Mouse (Mus musculus) inflammation-experienced regulatory T-cells, adult 6 months (primary cell): ENCODE measurements around the gene Il12rb1. TPM values are rescaled to one million over a fixed set of nuclear protein-coding genes. Genes with fewer than 3 reads are reported as not detected.

ENCODE experiments used
- ATAC-seq: one replicate; pipeline ENCODE4 v1.8.0; 2017
- polyA plus RNA-seq, 3 experiments: library from polyadenylated mRNA; unstranded; fragments of 100-300 nt; shearing (Covaris generic); gene quantifications; one replicate each; pipeline ENCODE4 v1.2.1; 2017

The Il12rb1 gene
- polyA plus RNA-seq, 3 experiments from 2014 or later, result 13.8 to 38.5 (median 18.3) TPM

DNA sequence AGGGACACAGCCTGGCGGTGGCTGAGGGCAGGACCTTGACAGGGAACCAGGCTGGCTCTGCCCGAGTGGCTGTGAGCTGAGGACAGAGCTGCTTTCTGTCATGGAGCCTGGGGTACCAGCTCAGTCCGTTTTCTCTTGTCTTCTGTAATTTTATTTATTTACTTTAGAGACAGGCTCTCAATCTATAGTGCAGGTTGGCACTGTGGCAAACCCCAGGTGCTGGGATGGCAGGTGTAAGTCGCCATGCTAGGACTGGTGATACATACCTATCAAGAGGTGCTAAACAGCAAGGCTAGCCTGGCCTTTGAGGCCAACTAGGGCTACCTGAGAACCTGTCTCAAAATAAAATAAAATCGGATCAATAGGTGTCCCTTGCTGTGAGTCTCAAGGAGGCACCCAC lies 47.8 kb downstream of the Il12rb1 start:
- ATAC-seq, result no peak

DNA sequence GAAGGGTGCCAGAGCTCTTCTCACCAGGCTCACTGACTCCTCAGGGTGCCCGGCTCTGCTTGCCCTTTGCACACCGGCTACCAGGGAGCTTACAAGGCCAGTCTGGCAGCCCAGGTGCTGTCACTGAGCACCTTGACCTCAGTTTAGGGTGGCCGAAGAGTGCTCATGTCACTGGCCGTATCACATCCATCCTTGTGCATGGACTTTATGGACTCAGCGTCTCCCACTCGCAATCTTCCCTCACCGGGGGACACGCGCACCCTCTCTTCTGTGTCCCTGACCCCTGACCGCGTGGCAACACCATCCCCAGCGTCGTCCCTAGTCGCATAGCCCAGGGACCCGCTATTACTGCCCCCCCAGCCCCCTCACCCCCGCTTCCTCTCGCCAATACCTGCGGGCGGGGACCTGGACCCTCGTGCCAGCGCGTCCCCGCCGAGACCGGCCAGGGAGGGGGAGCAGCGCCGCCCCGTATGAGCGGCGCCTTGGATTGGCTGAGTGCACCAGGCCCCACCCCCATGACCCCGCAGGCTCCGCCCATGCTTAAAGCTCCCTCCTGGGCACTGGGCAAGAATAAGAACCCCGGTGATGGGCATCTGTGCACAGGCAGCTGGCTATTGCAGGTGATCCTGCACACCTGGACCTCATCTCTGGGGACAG lies 48.4 kb downstream of the Il12rb1 start:
- no peak for ATAC-seq

DNA sequence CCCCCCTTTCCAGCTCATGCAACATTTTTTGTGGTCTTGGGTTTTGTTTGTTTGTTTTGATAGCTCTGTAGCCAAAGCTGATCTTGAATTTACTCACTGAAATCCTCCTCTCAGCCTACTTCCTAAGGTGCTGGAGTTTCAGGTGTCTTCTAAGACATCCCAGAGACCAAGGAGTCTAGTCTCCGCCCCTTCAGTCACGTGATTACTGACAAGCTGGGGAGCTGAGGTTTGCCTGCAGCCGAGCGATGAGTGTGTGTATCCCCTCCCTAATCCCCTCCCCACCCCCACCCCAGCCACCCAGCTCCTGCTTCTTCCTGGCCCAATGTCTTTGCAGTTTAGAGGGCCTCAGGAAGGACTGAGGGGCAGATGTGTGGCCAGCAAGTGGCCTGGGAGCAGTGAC lies 49.3 kb downstream of the Il12rb1 start:
- no peak for ATAC-seq

DNA sequence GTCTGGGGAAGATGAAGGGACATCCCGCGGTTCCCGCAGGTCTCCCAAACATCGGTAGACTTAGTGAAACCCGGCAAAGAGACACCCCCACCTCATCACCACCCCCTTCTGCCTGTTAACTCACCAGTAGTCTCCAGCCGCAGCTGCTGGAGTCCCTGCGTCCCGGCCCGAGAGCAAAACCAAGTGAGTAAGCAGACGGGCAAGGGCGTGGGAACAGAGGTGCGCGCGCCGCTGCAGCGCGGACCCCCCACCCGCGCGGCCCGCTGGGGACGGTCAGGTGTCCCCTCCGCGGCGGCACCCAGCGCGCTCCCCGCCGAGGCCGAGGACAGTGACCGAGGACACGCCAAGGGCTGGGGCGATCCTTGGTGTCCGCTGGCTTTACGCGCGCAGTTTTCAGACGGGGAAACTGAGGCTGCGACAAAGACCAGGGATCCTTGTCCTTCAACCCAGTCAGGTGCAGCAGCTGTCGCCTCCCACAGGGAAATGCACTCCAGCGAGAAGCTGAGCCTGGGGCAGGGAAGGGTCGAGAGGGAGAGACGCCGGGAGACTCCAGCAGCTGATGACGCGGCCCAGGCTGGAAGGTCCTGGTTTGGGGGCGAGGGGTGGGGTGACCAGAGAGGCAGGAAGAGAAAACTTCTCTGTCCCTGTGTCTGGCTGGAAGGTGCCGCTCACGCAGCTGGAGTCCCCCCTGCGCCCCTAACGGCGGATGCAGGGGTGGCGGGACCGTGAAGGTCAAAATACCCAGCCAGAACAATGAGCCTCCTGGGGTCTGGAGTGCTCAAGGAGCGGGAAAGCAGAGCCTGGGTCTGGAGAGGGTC lies 54.8 kb downstream of the Il12rb1 start, which contains the start of gene Kcnn1:
Gene Kcnn1 (minus strand): TSS at position 435 of the 818 bp plus-strand sequence.
- no peak for ATAC-seq

DNA sequence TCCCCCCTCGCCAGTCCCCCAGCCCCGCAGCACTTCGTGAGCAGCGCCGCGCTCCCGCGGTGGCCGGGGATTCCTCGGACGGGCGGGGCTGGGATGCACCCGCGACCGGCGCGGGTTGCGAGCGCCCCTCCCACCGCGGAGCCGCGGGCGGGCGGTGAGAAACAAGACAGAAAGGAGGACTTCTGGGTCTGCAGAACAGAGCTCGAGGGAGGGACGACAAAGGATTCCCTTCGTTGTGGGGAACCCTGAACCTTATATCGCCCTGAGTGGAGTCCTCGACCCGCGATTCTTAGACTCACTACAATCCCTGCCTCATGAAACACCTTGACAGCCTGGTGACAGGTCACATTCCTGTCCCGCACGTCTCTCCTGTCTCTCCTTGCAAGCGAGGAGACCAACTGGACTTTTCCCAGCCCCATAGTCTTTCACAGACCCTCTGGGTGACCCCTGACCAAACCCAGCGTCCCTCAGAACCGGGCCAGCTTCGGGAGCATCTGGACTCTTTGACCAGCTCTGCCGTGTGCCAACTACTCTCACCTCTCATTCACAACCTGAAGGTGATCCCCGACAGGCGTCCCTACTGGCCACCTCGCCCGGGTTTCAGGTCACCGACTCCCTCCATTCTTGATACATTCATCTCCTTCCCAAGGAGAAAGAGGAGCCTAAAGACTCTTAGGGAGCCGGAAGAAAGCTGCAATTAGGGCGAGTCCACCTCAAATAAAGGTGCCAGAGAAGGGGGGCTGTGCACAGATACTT lies 55.9 kb downstream of the Il12rb1 start:
- ATAC-seq, result no peak

DNA sequence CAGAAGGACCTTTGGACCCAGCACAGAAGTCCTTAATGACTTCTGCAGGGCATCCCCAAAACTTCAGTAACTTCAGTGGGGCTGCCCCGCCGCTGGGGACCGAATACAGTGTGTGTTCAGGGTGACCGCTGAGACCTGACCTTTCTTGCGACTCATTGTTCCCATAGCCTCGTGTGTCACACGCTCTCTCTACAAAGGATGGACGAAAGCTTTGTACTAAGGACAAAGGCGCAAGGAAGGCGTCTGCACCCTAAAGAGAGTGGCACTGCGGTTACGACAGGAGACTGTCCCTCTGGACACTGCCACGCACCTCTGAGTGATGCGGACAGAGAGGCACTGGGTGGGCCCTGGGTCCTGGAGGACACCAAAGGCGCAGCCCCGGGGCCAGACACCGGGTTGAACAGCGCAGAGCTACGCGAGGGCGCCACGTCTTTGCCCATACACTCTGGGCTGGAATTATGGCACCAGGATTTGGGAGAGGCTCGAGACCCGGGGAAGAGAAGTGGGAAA lies 56.5 kb downstream of the Il12rb1 start:
- no peak for ATAC-seq

DNA sequence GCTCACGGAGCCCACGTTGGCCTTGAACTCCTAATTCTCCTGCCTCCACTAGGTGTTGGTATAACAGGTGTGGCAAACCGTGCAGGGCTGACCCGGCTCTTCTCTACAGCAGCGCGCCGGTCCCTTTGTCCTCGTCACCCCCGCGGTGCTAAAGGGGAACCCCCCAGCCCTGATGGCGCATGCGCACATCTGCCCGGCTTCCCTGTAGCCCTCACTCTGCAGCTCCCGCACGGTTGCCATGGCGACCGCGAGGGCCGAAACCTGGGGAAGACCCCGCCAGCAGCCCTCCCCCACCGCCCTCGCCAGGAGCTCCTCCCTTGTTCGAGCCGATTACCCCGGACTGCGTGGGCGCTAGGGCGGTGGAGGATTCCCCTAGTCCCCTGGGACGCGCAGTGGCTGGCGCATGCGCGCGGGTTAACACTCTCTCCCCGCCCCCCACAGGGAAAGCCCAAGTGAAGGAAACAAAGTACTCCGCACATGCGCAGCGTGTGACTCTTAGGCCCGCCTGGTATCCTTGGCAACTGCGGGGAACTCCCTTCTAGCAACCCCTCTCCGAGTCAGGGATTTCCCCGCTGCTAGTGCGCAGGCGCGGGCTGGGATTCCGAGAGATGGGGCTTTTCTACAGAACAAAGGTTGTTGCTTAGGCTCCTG lies 57.2 kb downstream of the Il12rb1 start:
- ATAC-seq, result peak; percentile 87

DNA sequence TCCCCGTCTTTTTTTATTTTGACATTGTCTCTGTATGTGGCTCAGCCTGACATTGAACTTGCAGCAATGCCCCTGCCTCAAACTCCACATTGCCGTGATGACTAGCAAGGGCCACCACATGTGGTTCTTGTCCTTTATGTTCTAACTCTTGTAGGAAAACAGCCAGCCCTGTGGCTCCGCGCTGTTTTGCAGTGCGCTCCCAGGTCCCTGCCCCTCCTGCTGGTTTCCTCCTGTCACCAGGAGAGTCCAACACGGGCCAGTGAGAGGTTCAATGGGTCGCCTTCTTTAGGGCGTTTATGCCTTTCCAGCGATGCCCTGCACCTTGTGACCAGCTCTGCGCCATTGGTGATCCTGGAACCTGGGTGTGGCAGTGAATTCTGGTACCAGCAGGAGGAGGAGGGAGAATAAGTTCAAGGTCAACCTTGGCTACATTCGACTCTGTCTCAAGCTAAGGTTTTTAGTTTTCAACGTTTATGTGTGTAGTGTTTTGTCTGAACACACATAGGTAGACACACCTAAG lies 57.8 kb downstream of the Il12rb1 start:
- no peak for ATAC-seq

DNA sequence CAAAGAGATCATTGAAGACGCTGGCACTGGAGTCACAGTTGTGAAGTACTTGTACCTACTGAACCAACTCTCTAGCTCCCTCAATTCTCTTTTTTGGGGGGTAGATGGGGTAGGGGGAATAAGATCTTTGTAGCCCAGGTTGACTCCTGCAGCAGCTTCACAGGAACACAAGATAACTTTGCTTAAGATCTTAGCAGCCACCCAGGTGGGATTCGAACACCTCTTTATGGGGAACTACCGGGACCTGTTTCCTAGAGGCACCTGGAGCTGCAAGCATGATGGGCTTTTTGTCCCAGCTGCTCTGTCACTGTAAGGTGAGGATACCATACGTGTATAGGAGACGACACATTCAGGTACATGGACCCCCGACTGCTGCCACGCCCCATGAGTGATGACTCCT lies 58.3 kb downstream of the Il12rb1 start:
- no peak for ATAC-seq

DNA sequence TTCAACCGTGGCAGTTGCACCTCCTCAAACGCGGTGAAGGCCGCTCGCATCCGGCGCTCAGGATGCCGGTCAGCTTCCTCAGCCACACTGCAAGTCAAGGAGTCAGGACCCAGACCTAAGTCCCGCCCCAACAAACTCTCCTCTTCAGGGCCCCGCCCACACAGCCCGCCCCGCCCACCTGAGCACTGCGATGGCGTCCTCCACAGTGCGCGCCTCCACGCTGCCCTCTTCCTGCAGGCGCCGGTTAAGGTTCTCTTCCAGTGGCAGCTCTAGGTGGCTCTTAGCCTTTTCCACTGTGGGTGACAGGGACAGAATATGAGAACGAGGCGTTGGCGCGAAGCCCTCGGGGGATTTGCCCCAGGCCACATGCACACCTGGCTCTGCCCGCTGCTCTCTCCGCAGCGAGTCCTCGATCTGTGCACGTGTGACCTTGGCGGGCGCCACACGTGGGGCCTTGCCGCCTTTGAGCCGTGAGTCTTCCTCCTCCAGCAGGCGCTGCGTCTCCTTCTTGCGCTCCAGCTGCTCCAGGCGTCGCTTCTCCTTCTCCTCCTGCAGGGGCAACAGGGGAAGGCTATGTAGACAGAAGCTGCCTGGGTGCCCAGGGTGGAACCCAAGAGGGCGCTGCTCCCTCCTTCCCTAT lies 60.4 kb downstream of the Il12rb1 start:
- ATAC-seq, result no peak

DNA sequence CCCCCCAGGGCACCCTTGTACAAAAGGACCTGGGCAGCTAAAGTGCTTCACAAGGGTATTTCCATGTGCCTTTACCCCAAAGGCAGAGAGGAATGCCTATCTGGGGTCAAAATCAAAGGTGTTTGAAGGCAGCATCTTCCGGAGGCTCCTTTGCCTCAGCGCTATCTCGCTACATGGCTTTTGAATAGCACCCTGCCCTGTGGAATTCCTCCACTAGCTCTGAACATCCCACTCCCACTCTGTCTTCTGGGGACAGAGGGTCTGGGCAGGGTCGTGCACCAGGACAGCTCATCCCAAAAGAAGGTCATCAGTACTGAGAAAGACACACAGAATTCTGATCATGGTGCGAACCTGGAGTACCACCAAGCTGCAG lies 60.9 kb downstream of the Il12rb1 start:
- no peak for ATAC-seq

DNA sequence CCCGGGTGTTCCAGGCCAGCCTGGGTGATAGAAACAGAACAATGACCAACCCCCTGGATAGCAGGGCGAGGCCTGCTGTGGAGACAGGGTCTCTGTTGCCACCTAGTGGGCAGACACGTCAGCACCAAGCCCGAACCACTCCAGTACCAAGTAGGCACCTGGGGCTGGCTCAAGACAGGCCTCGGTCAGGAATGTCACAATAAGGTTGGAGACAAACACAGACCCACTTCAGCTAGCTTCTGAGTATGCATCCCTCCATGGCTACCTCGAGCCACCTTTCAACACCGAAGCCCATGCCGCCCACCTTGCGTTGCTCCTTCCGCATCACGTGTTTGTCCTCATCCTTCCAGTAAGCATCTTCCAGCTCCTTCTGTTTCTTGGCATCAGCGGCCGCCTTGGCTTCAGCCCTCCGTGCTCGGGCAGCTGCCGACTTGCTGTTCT lies 61.4 kb downstream of the Il12rb1 start:
- no peak for ATAC-seq

Other genes with a start within 250 kb of the Il12rb1 start
- 10 to 100 TPM; 27.6 to 32.6 (median 31.7) TPM for gene Isyna1, start 214.1 kb upstream of the Il12rb1 start, polyA plus RNA-seq
- gene Ssbp4, start 199.6 kb upstream of the Il12rb1 start, polyA plus RNA-seq, result 10 to 100 TPM in 2 of 3 experiments, 1 to 10 TPM in 1; 2.6 to 16.2 (median 14.7) TPM
- 1 to 10 TPM in 1 of 3 experiments, under 1 TPM in 2; 0.47 to 3.8 (median 0.71) TPM for gene Lrrc25, start 192.3 kb upstream of the Il12rb1 start, polyA plus RNA-seq
- not detected for gene Gdf15, start 176.0 kb upstream of the Il12rb1 start, polyA plus RNA-seq
- 1 to 10 TPM; 3.8 to 6.4 (median 4.8) TPM for gene Pgpep1, start 148.1 kb upstream of the Il12rb1 start, polyA plus RNA-seq
- 100 to 1,000 TPM in 1 of 3 experiments, 10 to 100 TPM in 2; 79.0 to 128 (median 97.8) TPM for gene Lsm4, start 135.2 kb upstream of the Il12rb1 start, polyA plus RNA-seq
- 10 to 100 TPM; 13.9 to 23.2 (median 16.6) TPM for gene Jund, start 109.5 kb upstream of the Il12rb1 start, polyA plus RNA-seq
- gene Iqcn, start 105.0 kb upstream of the Il12rb1 start, polyA plus RNA-seq, result not detected
- gene Gm3336, start 89.9 kb upstream of the Il12rb1 start, polyA plus RNA-seq, result under 1 TPM in 1 of 3 experiments, not detected in 2; 0.55 TPM
- gene Pde4c, start 84.7 kb upstream of the Il12rb1 start, polyA plus RNA-seq, result under 1 TPM; 0.19 to 0.59 (median 0.25) TPM
- 1 to 10 TPM; 4.6 to 8.6 (median 7.9) TPM for gene Rab3a, start 53.8 kb upstream of the Il12rb1 start, polyA plus RNA-seq
- 10 to 100 TPM; 35.5 to 46.1 (median 42.5) TPM for gene Mpv17l2, start 47.5 kb upstream of the Il12rb1 start, polyA plus RNA-seq
- gene Pik3r2, start 31.7 kb upstream of the Il12rb1 start, polyA plus RNA-seq, result 1 to 10 TPM; 2.6 to 5.4 (median 5.4) TPM
- gene Mast3, start 3.4 kb upstream of the Il12rb1 start, polyA plus RNA-seq, result 10 to 100 TPM; 14.8 to 20.5 (median 18.4) TPM
- gene Arrdc2, start 31.3 kb downstream of the Il12rb1 start, polyA plus RNA-seq, result 1 to 10 TPM; 1.9 to 7.8 (median 3.7) TPM
- gene Kcnn1, start 54.8 kb downstream of the Il12rb1 start, polyA plus RNA-seq, result not detected
- 100 to 1,000 TPM in 1 of 3 experiments, 10 to 100 TPM in 2; 54.2 to 120 (median 63.1) TPM for gene Ccdc124, start 65.5 kb downstream of the Il12rb1 start, polyA plus RNA-seq
- not detected for gene Slc5a5, start 84.3 kb downstream of the Il12rb1 start, polyA plus RNA-seq
- over 10,000 TPM in 2 of 3 experiments, 1,000 to 10,000 TPM in 1; 6,080 to 11,053 (median 10,917) TPM for gene Rpl18a, start 89.0 kb downstream of the Il12rb1 start, polyA plus RNA-seq
- gene Map1s, start 97.5 kb downstream of the Il12rb1 start, polyA plus RNA-seq, result 10 to 100 TPM; 13.9 to 16.7 (median 13.9) TPM